Mouse (Mus musculus) spleen, adult 2 months (tissue): Measurements from ENCODE around the gene Cd164l2.

Experiments used
- CTCF ChIP-seq: fragments of 200-500 bp; IDR thresholded peaks from 2 replicates; pipeline ENCODE4 v1.5.1; 2011; ENCODE audit warnings: mild to moderate bottlenecking, inconsistent platforms; ENCODE audit not compliant: insufficient read depth, insufficient read length, insufficient replicate concordance; ENCODE audit errors: extremely low read depth
- POLR2A ChIP-seq: fragments of 200-500 bp; IDR thresholded peaks from 2 replicates; pipeline ENCODE4 v1.6.1; 2011; ENCODE audit warnings: low read depth, low read length, inconsistent platforms

DNA sequence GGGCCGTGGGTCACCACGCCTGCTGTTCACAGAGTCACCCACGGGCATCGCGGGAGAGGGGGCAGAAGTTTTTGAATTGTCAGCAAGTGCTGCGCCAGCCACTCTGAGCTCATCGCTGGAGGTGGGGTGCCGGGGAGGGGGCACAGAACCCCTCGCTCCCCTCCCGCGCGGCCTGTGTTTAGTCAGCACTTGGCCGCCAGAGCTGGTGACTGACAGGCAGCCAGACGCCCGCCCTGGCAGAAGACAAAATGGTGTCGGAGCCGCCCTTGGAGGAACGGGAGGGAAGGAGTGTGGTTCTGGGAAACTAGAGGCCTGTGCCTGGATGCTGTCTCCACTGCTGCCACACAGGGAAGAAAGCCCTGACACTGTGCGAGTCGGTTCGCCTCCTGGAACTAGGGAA is 11.6 kb upstream of the Cd164l2 start:
- TF ChIP-seq CTCF (no peak), POLR2A (no peak)
